Mouse (Mus musculus) ES-Bruce4 (cell line): ENCODE results near the gene Cdc42ep3. TPM values are rescaled to one million over a fixed set of nuclear protein-coding genes. Genes with fewer than 3 reads are reported as not detected.

Experiments used
- H3K27ac ChIP-seq: 2 replicates; pipeline ENCODE4 v1.5.1; 2012; ENCODE audit warnings: low read length, inconsistent platforms; ENCODE audit not compliant: insufficient read depth
- H3K27me3 ChIP-seq: 2 replicates; pipeline ENCODE4 v1.6.1; 2012; ENCODE audit warnings: mild to moderate bottlenecking, low read length, inconsistent platforms; ENCODE audit not compliant: control insufficient read depth, poor library complexity, insufficient read depth, severe bottlenecking
- H3K36me3 ChIP-seq: 2 replicates; pipeline ENCODE4 v1.6.1; 2012; ENCODE audit warnings: inconsistent platforms, mild to moderate bottlenecking, low read length, moderate library complexity; ENCODE audit not compliant: control insufficient read depth, poor library complexity, insufficient read depth, severe bottlenecking
- H3K4me1 ChIP-seq: one replicate; pipeline ENCODE4 v1.8.1; 2011; ENCODE audit warnings: low read length; ENCODE audit not compliant: control insufficient read depth, insufficient read depth
- H3K4me3 ChIP-seq: 2 replicates; pipeline ENCODE4 v1.5.1; 2011; ENCODE audit warnings: low read depth, mild to moderate bottlenecking, low read length
- H3K9ac ChIP-seq: 2 replicates; pipeline ENCODE4 v1.6.1; 2012; ENCODE audit warnings: low read depth, mild to moderate bottlenecking, inconsistent platforms; ENCODE audit not compliant: poor library complexity, severe bottlenecking
- H3K9me3 ChIP-seq: replicated peaks from 2 replicates; pipeline ENCODE4 v1.6.1; 2012; ENCODE audit warnings: mild to moderate bottlenecking, low read length, inconsistent platforms; ENCODE audit not compliant: control insufficient read depth, poor library complexity, insufficient read depth, severe bottlenecking
- CTCF ChIP-seq: IDR thresholded peaks from one replicate; pipeline ENCODE4 v1.8.1; 2011; ENCODE audit warnings: low read depth, low read length
- EP300 ChIP-seq: IDR thresholded peaks from 2 replicates; pipeline ENCODE4 v1.6.1; 2011; ENCODE audit warnings: low read depth, low read length; ENCODE audit not compliant: insufficient read depth
- POLR2A ChIP-seq: IDR thresholded peaks from one replicate; pipeline ENCODE4 v1.8.1; 2011; ENCODE audit warnings: low read length; ENCODE audit not compliant: insufficient read depth
- polyA plus RNA-seq: library from polyadenylated mRNA; stranded (reverse); fragments of >200 nt; gene quantifications from 2 replicates; pipeline ENCODE4 v1.2.4, GENCODE M21; 2011; ENCODE audit warnings: low read depth; ENCODE audit not compliant: missing spikeins, insufficient read depth, insufficient read length

The Cdc42ep3 gene
- polyA plus RNA-seq, 1 experiment = 9.6 TPM

GRCm38 (mm10) chr17:79303744-79304497, 51.0 kb downstream of the Cdc42ep3 start:
- H3K4me1 ChIP-seq = no peaks in the 10 kb centered on the region
- H3K27ac ChIP-seq = no peak overlapping the region
- TF ChIP-seq EP300 (no peak), CTCF (no peak), POLR2A (no peak)
- no peak overlapping the region for H3K9ac ChIP-seq
- no peaks in the 10 kb centered on the region for H3K9me3 ChIP-seq
- H3K36me3 ChIP-seq = no peaks in the 10 kb centered on the region
- no peak overlapping the region for H3K4me3 ChIP-seq
- H3K27me3 ChIP-seq = no peaks in the 10 kb centered on the region

GRCm38 (mm10) chr17:79303238-79303637, 51.7 kb downstream of the Cdc42ep3 start:
- H3K36me3 ChIP-seq = no peaks in the 10 kb centered on the region
- no peaks in the 10 kb centered on the region for H3K27me3 ChIP-seq
- no peaks in the 10 kb centered on the region for H3K9me3 ChIP-seq
- no peak overlapping the region for H3K4me3 ChIP-seq
- TF ChIP-seq CTCF = no peak
- no peak for TF ChIP-seq EP300
- no peak for TF ChIP-seq POLR2A
- H3K27ac ChIP-seq = no peak overlapping the region
- H3K4me1 ChIP-seq = no peaks in the 10 kb centered on the region
- H3K9ac ChIP-seq = no peak overlapping the region

- no peak overlapping the region for H3K9ac ChIP-seq
- H3K27ac ChIP-seq = no peak overlapping the region
- no peaks in the 10 kb centered on the region for H3K27me3 ChIP-seq
- H3K36me3 ChIP-seq = no peaks in the 10 kb centered on the region
- no peak for TF ChIP-seq EP300
- TF ChIP-seq CTCF = no peak
- no peak for TF ChIP-seq POLR2A
- no peaks in the 10 kb centered on the region for H3K9me3 ChIP-seq
- no peaks in the 10 kb centered on the region for H3K4me1 ChIP-seq
- no peak overlapping the region for H3K4me3 ChIP-seq
These were observed 55.0 kb downstream of the Cdc42ep3 start for GRCm38 (mm10) chr17:79299925-79300324.

GRCm38 (mm10) chr17:79298968-79299367, 55.9 kb downstream of the Cdc42ep3 start:
- H3K36me3 ChIP-seq = no peaks in the 10 kb centered on the region
- no peaks in the 10 kb centered on the region for H3K4me1 ChIP-seq
- no peak overlapping the region for H3K27ac ChIP-seq
- no peak overlapping the region for H3K4me3 ChIP-seq
- no peaks in the 10 kb centered on the region for H3K9me3 ChIP-seq
- no peak overlapping the region for H3K9ac ChIP-seq
- no peak for TF ChIP-seq CTCF
- no peak for TF ChIP-seq POLR2A
- no peak for TF ChIP-seq EP300
- H3K27me3 ChIP-seq = no peaks in the 10 kb centered on the region

- no peaks in the 10 kb centered on the region for H3K36me3 ChIP-seq
- H3K27me3 ChIP-seq = no peaks in the 10 kb centered on the region; the same call in 1 of the 2 replicates
- H3K27ac ChIP-seq = no peak overlapping the region
- TF ChIP-seq EP300 (no peak), CTCF (no peak)
- no peaks in the 10 kb centered on the region for H3K4me1 ChIP-seq
- no peak overlapping the region for H3K4me3 ChIP-seq
- H3K9ac ChIP-seq = no peak overlapping the region
- H3K9me3 ChIP-seq = no peaks in the 10 kb centered on the region
These were observed 59.0 kb downstream of the Cdc42ep3 start for GRCm38 (mm10) chr17:79295926-79296325.

- TF ChIP-seq POLR2A (no peak), CTCF (no peak), EP300 (no peak)
- H3K27ac ChIP-seq = no peak overlapping the region
- H3K9me3 ChIP-seq = peaks cover 7% of the 10 kb centered on the region; the same call in 1 of the 2 replicates
- no peak overlapping the region for H3K9ac ChIP-seq
- H3K4me3 ChIP-seq = no peak overlapping the region
- no peaks in the 10 kb centered on the region for H3K4me1 ChIP-seq
- no peaks in the 10 kb centered on the region for H3K36me3 ChIP-seq
- no peaks in the 10 kb centered on the region; the same call in 1 of the 2 replicates for H3K27me3 ChIP-seq
These were observed 63.2 kb downstream of the Cdc42ep3 start for GRCm38 (mm10) chr17:79291672-79292071.
